Mouse (Mus musculus): Measurements from ENCODE around the gene Pdcd6ip.

The Pdcd6ip gene

GRCm38 (mm10) chr9:113626730-113627129 is 81.3 kb downstream of the Pdcd6ip start:
- no peak for DNase-seq (ENCODE audit: low spot score)

DNA sequence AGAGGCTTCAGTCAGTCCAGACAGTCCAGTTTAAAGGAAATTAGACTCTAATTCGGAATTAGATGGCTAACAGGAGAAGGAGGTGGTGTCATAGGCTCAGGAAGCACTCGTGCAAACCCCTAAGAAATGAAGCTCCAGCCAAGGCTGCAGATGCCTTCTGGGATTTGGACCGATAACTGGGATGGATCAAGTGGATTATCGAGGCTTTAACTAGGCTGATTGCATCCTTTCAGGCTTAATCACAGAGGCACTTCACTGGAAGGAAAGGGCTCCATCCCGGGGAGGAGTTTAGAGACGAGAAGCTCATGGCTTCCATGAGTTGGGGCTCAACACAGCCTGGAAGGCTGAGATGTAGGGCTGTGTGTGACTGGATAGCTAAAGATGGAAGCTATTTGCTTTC is 84.0 kb downstream of the Pdcd6ip start:
- no peak for DNase-seq (ENCODE audit: low spot score)

GRCm38 (mm10) chr9:113617081-113617480 is 91.0 kb downstream of the Pdcd6ip start:
- DNase-seq (ENCODE audit: low spot score) = no peak

- no peak for DNase-seq (ENCODE audit: low spot score)
Observed at GRCm38 (mm10) chr9:113610776-113611175, 97.3 kb downstream of the Pdcd6ip start.

DNA sequence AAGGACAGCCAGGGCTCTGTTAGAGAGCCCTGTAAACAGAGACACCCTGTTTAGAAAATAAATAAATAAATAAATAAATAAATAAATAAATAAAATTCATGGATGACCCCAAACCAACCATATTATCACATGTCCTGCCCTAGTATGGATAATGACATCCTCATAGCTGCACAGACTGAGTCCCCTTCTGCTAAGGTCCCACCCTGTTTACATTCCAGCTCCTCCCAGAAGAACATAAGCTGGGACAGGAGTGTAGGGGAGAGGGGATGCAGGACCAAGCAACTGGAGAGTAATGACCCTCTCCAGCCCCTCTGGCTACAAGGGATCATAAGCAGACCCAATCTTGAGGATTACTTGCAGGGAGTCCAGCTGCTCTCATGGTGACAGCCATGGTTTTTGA is 105.9 kb downstream of the Pdcd6ip start:
- no peak for DNase-seq (ENCODE audit: low spot score)

All from c-Kit-positive CD71-positive TER-119-positive erythroid progenitor cells, embryonic 14.5 days (primary cell).